Mouse (Mus musculus): ENCODE measurements at regions not wholly inside any gene's neighbourhood (a gene's known extent, or its start where the extent isn't known, plus 50 kb on each side); places are given as distances from the start of the nearest gene placed in this dataset.

- no peak for DNase-seq (ENCODE audit: low spot score in 2 of 2)
Observed at GRCm38 (mm10) chr6:111883946-111884345, 389.6 kb upstream of the Lmcd1 start.

- DNase-seq (ENCODE audit: low spot score in 2 of 2) = no peak
Observed at GRCm38 (mm10) chr6:111911997-111912396, 361.6 kb upstream of the Lmcd1 start.

GRCm38 (mm10) chr6:111913771-111914405 lies 359.7 kb upstream of the Lmcd1 start:
- no peak for DNase-seq (ENCODE audit: low spot score in 2 of 2)

GRCm38 (mm10) chr6:111917248-111917721 lies 356.3 kb upstream of the Lmcd1 start:
- no peak for DNase-seq (ENCODE audit: low spot score in 2 of 2)

- DNase-seq (ENCODE audit: low spot score in 2 of 2) = no peak
Observed at GRCm38 (mm10) chr6:111917868-111918597, 355.5 kb upstream of the Lmcd1 start.

- no peak for DNase-seq (ENCODE audit: low spot score in 2 of 2)
Observed at GRCm38 (mm10) chr6:111932596-111932995, 341.0 kb upstream of the Lmcd1 start.

- no peak for DNase-seq (ENCODE audit: low spot score in 2 of 2)
Observed at GRCm38 (mm10) chr6:111954401-111954800, 319.2 kb upstream of the Lmcd1 start.

GRCm38 (mm10) chr6:111965766-111966165 lies 307.8 kb upstream of the Lmcd1 start:
- DNase-seq (ENCODE audit: low spot score in 2 of 2) = no peak

GRCm38 (mm10) chr6:111985452-111985851 lies 288.1 kb upstream of the Lmcd1 start:
- no peak for DNase-seq (ENCODE audit: low spot score in 2 of 2)

GRCm38 (mm10) chr6:111995823-111996222 lies 277.7 kb upstream of the Lmcd1 start:
- no peak for DNase-seq (ENCODE audit: low spot score in 2 of 2)

- DNase-seq (ENCODE audit: low spot score in 2 of 2) = no peak
Observed at GRCm38 (mm10) chr6:112003784-112004471, 269.6 kb upstream of the Lmcd1 start.

GRCm38 (mm10) chr6:112026261-112027205 lies 247.0 kb upstream of the Lmcd1 start:
- DNase-seq (ENCODE audit: low spot score in 2 of 2) = no peak

GRCm38 (mm10) chr6:112050548-112051184 lies 222.9 kb upstream of the Lmcd1 start:
- no peak for DNase-seq (ENCODE audit: low spot score in 2 of 2)

GRCm38 (mm10) chr6:112052193-112052592 lies 221.4 kb upstream of the Lmcd1 start:
- no peak for DNase-seq (ENCODE audit: low spot score in 2 of 2)

- DNase-seq (ENCODE audit: low spot score in 2 of 2) = no peak
Observed at GRCm38 (mm10) chr6:112057895-112058294, 215.7 kb upstream of the Lmcd1 start.

- no peak for DNase-seq (ENCODE audit: low spot score in 2 of 2)
Observed at GRCm38 (mm10) chr6:112062956-112063355, 210.6 kb upstream of the Lmcd1 start.

GRCm38 (mm10) chr6:112090597-112090996 lies 183.0 kb upstream of the Lmcd1 start:
- DNase-seq (ENCODE audit: low spot score in 2 of 2) = no peak

GRCm38 (mm10) chr6:112091125-112091763 lies 182.3 kb upstream of the Lmcd1 start:
- peak; percentile 8 to 29 for DNase-seq (ENCODE audit: low spot score in 2 of 2)

- no peak for DNase-seq (ENCODE audit: low spot score in 2 of 2)
Observed at GRCm38 (mm10) chr6:112093300-112093699, 180.3 kb upstream of the Lmcd1 start.

GRCm38 (mm10) chr6:112097699-112098098 lies 175.9 kb upstream of the Lmcd1 start:
- DNase-seq (ENCODE audit: low spot score in 2 of 2) = no peak

All from right cerebral cortex, postnatal 36 days (tissue).